Mouse (Mus musculus): Measurements from ENCODE around the gene Rcn3. TPM values are rescaled to one million over a fixed set of nuclear protein-coding genes. Genes with fewer than 3 reads are reported as not detected.

Rcn3 gene
- polyA plus RNA-seq, 1 experiment = 13.1 TPM

DNA sequence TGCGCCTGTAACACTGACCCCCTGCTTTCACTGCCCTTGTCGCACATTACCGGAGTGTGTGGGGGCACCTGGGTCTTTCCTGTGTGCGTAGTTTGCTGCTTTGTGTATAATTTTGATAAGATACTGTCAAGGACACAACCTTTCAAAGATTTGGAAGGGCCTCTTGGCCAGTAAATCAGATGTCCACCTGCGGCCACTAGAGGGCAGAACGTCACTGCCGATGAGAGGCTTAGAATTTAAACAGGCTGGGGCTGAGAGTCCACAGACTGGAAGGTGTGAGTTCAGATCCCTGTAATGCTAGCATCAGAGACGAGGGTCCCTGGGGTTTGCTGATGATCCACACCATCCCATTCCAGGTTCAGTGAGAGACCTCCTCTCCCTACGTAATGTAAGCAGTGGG, 13.5 kb downstream of the Rcn3 start:
- H3K27ac ChIP-seq (ENCODE audit: insufficient read depth, low read length) = no peak overlapping the region
- peak; percentile 62 for TF ChIP-seq CTCF (IDR thresholded peaks at IDR 0.05; ENCODE audit: extremely low read depth, insufficient read depth, low read length)
- no peak for TF ChIP-seq POLR2A (IDR thresholded peaks at IDR 0.05; ENCODE audit: extremely low read depth, insufficient read depth, low read length)
- H3K4me3 ChIP-seq (ENCODE audit: insufficient read depth, low read length) = no peak overlapping the region
- no peaks in the 10 kb centered on the region for H3K4me1 ChIP-seq (ENCODE audit: control insufficient read depth, insufficient read depth, low read length)

DNA sequence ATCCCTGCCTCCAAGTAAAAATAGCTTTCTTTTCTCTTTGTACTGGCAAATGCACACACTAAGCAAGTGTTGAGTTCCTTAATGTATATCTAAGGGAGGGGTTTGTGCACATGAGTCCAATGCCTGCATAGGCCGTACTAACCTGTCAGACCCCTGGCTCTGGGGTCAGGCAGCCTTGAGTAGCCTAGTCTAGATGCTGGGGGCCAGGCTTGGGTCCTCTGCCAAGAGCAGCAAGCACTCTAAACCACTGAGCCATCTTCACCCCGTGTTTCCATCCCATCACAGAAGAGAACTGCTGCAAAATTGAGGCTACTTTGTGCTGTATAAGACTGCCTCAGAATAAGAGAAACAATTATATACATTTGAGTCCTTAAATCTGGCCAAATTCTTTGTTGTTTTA, 14.2 kb downstream of the Rcn3 start:
- Histone ChIP-seq H3K4me1 (ENCODE audit: control insufficient read depth, insufficient read depth, low read length) (no peaks in the 10 kb centered on the region), H3K27ac (ENCODE audit: insufficient read depth, low read length) (no peak overlapping the region), H3K4me3 (ENCODE audit: insufficient read depth, low read length) (no peak overlapping the region)
- TF ChIP-seq CTCF (IDR thresholded peaks at IDR 0.05; ENCODE audit: extremely low read depth, insufficient read depth, low read length) (no peak), POLR2A (IDR thresholded peaks at IDR 0.05; ENCODE audit: extremely low read depth, insufficient read depth, low read length) (no peak)

DNA sequence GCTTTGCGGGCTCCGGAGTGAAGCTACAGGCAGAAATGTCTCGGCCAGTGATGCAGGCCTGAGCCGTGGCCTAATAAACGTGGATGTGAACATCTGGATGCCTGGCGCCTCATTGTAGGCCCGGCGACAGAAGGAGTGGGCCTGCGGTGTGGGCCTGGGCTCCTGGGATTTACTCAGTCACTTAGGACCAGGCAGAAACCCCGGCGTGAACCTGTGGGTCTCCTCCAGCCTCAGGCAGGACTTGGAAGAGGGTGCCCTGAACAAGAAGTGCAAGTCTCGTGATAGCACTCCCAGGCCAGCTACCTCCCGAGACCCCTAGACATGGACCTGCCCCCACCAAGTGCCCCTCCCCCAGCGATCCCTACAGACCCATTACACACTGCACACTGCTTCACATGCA, 14.7 kb downstream of the Rcn3 start:
- Histone ChIP-seq H3K4me3 (ENCODE audit: insufficient read depth, low read length) (no peak overlapping the region), H3K4me1 (ENCODE audit: control insufficient read depth, insufficient read depth, low read length) (no peaks in the 10 kb centered on the region), H3K27ac (ENCODE audit: insufficient read depth, low read length) (no peak overlapping the region)
- TF ChIP-seq CTCF (IDR thresholded peaks at IDR 0.05; ENCODE audit: extremely low read depth, insufficient read depth, low read length) (no peak), POLR2A (IDR thresholded peaks at IDR 0.05; ENCODE audit: extremely low read depth, insufficient read depth, low read length) (no peak)

DNA sequence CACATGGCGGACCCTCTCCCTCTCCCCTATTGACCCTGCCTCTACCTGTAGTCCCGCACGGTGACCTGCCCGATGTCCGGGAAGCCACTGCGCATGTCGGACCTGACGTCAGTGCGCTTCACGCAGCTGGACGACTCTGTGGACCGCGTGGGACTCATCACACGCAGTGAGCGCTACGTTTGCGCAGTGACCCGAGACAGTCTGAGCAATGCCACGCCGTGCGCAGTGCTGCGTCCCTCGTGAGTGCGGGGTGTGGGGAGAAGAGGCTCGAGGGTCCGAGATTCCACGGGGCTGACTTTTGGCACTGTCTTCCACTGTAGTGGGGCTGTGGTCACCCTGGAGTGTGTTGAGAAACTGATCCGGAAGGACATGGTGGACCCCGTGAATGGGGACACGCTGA, 15.5 kb downstream of the Rcn3 start:
- no peak overlapping the region for H3K4me3 ChIP-seq (ENCODE audit: insufficient read depth, low read length)
- no peaks in the 10 kb centered on the region for H3K4me1 ChIP-seq (ENCODE audit: control insufficient read depth, insufficient read depth, low read length)
- TF ChIP-seq CTCF (IDR thresholded peaks at IDR 0.05; ENCODE audit: extremely low read depth, insufficient read depth, low read length) (no peak), POLR2A (IDR thresholded peaks at IDR 0.05; ENCODE audit: extremely low read depth, insufficient read depth, low read length) (no peak)
- H3K27ac ChIP-seq (ENCODE audit: insufficient read depth, low read length) = no peak overlapping the region

DNA sequence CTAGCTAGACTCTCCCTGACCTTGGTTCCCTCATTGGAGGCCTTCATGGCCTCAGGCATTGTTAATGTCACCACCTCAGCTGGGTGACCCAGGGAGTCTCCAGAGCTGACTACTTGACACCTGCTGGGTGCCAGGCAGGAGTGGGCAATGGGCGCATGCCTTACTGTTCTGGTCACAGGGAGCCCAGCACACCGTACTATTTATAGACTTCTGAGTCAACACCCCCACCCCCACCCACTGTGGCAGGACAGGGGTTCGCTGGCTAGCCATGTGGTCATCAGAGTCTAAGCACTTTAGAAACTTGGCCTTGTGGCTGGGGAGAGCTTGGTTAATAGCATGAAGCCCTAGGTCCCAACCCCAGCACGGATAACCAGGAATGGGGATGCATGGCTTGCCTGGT, 16.6 kb downstream of the Rcn3 start:
- H3K4me3 ChIP-seq (ENCODE audit: insufficient read depth, low read length) = no peak overlapping the region

DNA sequence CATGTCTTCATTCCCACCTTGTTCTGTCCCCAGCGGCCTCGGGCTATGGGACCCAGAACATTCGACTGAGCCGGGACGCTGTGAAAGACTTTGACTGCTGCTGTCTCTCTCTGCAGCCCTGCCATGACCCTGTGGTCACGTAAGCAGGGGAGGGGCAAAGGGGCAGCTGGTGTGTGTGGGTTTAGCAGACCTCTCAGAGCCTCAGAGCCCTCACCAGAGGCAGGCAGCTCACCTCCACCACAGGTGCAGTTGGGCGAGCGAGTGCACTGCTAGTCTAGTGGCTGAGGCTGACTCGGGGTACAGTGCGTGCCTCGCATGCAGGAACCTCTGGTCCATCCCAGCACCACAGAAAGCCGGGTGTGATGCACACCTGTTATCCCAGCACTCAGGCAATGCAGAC, 18.1 kb downstream of the Rcn3 start:
- H3K4me1 ChIP-seq (ENCODE audit: control insufficient read depth, insufficient read depth, low read length) = no peaks in the 10 kb centered on the region
- H3K27ac ChIP-seq (ENCODE audit: insufficient read depth, low read length) = no peak overlapping the region
- TF ChIP-seq POLR2A (IDR thresholded peaks at IDR 0.05; ENCODE audit: extremely low read depth, insufficient read depth, low read length) (no peak), CTCF (IDR thresholded peaks at IDR 0.05; ENCODE audit: extremely low read depth, insufficient read depth, low read length) (no peak)
- H3K4me3 ChIP-seq (ENCODE audit: insufficient read depth, low read length) = no peak overlapping the region

More for the DNA sequence above, 16.6 kb downstream of the Rcn3 start:
- no peak overlapping the region for H3K27ac ChIP-seq (ENCODE audit: insufficient read depth, low read length)
- TF ChIP-seq POLR2A (IDR thresholded peaks at IDR 0.05; ENCODE audit: extremely low read depth, insufficient read depth, low read length) (no peak), CTCF (IDR thresholded peaks at IDR 0.05; ENCODE audit: extremely low read depth, insufficient read depth, low read length) (no peak)
- no peaks in the 10 kb centered on the region for H3K4me1 ChIP-seq (ENCODE audit: control insufficient read depth, insufficient read depth, low read length)

DNA sequence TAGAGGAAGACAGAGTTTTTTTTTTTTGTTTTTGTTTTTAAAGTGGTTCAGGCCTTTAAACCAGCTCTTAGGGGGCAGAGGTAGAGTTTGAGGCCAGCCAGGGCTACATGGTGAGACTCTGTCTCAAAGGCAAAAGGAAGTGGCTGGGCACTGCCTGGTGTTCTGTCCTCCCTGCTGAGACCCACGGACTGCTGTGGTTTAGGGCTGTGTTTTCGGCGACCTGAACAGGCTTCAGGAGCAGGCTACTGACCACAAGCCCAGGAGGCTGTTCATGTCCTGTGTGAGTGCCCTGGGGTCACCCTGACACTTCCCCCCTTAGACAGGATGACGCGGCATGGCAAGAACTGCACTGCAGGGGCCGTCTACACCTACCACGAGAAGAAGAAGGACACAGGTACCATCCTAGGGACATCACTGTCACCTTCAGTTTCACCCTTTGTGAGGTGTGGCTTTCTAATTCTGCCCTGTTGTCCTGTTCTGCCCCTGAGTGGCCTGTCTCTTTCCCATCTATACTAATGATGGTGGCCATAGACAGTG, 18.8 kb downstream of the Rcn3 start:
- TF ChIP-seq POLR2A (IDR thresholded peaks at IDR 0.05; ENCODE audit: extremely low read depth, insufficient read depth, low read length) = no peak
- no peak for TF ChIP-seq CTCF (IDR thresholded peaks at IDR 0.05; ENCODE audit: extremely low read depth, insufficient read depth, low read length)

DNA sequence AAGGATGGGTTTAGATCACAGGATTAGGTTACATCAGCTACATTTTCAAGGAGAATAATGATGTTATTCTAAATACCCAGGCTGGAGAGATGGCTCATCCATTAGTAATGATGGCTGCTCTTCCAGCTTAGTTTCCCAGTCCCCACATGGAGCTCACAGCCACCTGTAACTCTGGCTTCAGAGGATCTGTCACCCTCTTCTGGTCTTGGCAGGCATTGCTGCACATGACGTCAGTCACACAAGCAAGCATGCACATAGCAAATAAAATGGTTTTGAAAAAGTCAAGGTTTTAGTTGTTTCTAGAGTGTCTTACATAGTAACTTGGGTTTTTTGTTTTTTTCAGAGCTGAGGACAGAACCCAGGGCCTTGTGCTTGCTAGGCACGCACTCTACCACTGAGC, 19.8 kb downstream of the Rcn3 start:
- 0 out of 2 replicates have a peak, but pooled peaks have one; percentile 23 for TF ChIP-seq CTCF (IDR thresholded peaks at IDR 0.05; ENCODE audit: extremely low read depth, insufficient read depth, low read length)
- no peak for TF ChIP-seq POLR2A (IDR thresholded peaks at IDR 0.05; ENCODE audit: extremely low read depth, insufficient read depth, low read length)

More for the DNA sequence above, 18.8 kb downstream of the Rcn3 start:
- no peak overlapping the region for H3K4me3 ChIP-seq (ENCODE audit: insufficient read depth, low read length)
- H3K4me1 ChIP-seq (ENCODE audit: control insufficient read depth, insufficient read depth, low read length) = no peaks in the 10 kb centered on the region
- H3K27ac ChIP-seq (ENCODE audit: insufficient read depth, low read length) = no peak overlapping the region

DNA sequence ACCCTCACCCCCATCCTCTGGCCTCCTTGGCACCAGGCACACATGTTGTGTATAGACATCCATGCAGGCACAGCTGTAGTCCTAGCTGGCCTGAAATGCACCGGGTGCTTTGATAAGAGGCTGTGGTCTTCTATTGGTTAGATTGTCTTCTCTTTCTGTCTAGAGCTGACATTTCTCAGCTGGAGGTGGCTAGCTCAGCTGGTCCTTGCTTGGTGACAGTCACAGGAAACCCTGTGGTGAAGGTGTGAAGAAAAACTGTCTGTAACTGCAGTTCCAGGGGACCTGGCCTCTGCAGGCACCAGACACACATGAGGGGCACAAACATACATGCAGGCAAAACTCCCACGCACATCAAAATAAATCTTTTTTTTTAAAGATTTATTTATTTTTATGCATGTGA, 22.4 kb downstream of the Rcn3 start:
- Histone ChIP-seq H3K27ac (ENCODE audit: insufficient read depth, low read length) (no peak overlapping the region), H3K4me1 (ENCODE audit: control insufficient read depth, insufficient read depth, low read length) (no peaks in the 10 kb centered on the region), H3K4me3 (ENCODE audit: insufficient read depth, low read length) (no peak overlapping the region)
- no peak for TF ChIP-seq CTCF (IDR thresholded peaks at IDR 0.05; ENCODE audit: extremely low read depth, insufficient read depth, low read length)
- no peak for TF ChIP-seq POLR2A (IDR thresholded peaks at IDR 0.05; ENCODE audit: extremely low read depth, insufficient read depth, low read length)

More for the DNA sequence above, 19.8 kb downstream of the Rcn3 start:
- Histone ChIP-seq H3K4me3 (ENCODE audit: insufficient read depth, low read length) (no peak overlapping the region), H3K4me1 (ENCODE audit: control insufficient read depth, insufficient read depth, low read length) (no peaks in the 10 kb centered on the region), H3K27ac (ENCODE audit: insufficient read depth, low read length) (no peak overlapping the region)

DNA sequence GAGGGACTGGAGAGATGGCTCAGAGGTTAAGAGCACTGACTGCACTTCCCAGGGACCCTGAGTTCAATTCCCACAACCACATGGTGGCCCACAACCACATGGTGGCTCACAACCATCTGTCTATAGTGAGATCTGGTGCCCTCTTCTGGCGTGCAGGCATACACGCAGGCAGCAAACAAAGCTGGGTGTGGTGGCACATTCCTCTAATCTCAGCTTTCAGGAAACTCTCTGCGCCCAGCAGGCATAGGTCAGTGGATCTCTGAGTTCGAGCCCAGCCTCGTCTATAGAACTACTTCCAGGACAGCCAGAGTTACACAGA, 24.1 kb downstream of the Rcn3 start:
- Histone ChIP-seq H3K4me3 (ENCODE audit: insufficient read depth, low read length) (no peak overlapping the region), H3K27ac (ENCODE audit: insufficient read depth, low read length) (no peak overlapping the region), H3K4me1 (ENCODE audit: control insufficient read depth, insufficient read depth, low read length) (no peaks in the 10 kb centered on the region)
- TF ChIP-seq CTCF (IDR thresholded peaks at IDR 0.05; ENCODE audit: extremely low read depth, insufficient read depth, low read length) (peak; percentile 72), POLR2A (IDR thresholded peaks at IDR 0.05; ENCODE audit: extremely low read depth, insufficient read depth, low read length) (no peak)

Data from cortical plate, adult 2 months (tissue).